Mouse (Mus musculus) embryonic fibroblast, embryonic 13.5 days (primary cell): Measurements from ENCODE around the gene Zbp1.

ENCODE experiments used
- CTCF ChIP-seq: IDR thresholded peaks from 2 replicates; pipeline ENCODE4 v1.5.1; 2011; ENCODE audit warnings: mild to moderate bottlenecking, control low read depth, low read length, moderate library complexity, borderline replicate concordance; ENCODE audit not compliant: insufficient read depth
- POLR2A ChIP-seq: IDR thresholded peaks from 2 replicates; pipeline ENCODE4 v1.6.1; 2011; ENCODE audit warnings: low read depth, mild to moderate bottlenecking, control low read depth, low read length, moderate library complexity

- TF ChIP-seq CTCF (peak; percentile 38), POLR2A (no peak)
Measured at GRCm38 (mm10) chr2:173164358-173164757, 54.4 kb downstream of the Zbp1 start.
